Mouse (Mus musculus) embryonic facial prominence, embryonic 13.5 days (tissue): Measurements from ENCODE around the gene Cox5b. TPM values are rescaled to one million over a fixed set of nuclear protein-coding genes. Genes with fewer than 3 reads are reported as not detected.

ENCODE experiments used
- ATAC-seq: fragments of 200-750 bp; cut with Nextera tagmentation; 2 replicates; pipeline ENCODE4 v1.8.0; 2017; ENCODE audit warnings: low read depth; ENCODE audit not compliant: insufficient number of reproducible peaks, insufficient read depth, low FRiP score, low TSS enrichment
- H3K27ac ChIP-seq: fragments of 300-500 bp; sonication (generic); 2 replicates; pipeline ENCODE4 v1.5.1; 2015; ENCODE audit warnings: moderate library complexity, mild to moderate bottlenecking, inconsistent platforms
- H3K27me3 ChIP-seq: fragments of 300-500 bp; sonication (generic); 2 replicates; pipeline ENCODE4 v1.6.1; 2015; ENCODE audit warnings: mild to moderate bottlenecking, inconsistent platforms
- H3K36me3 ChIP-seq: fragments of 300-500 bp; sonication (generic); 2 replicates; pipeline ENCODE4 v1.6.1; 2015; ENCODE audit warnings: mild to moderate bottlenecking, inconsistent platforms
- H3K4me1 ChIP-seq: fragments of 300-500 bp; sonication (generic); 2 replicates; pipeline ENCODE4 v1.6.1; 2015; ENCODE audit warnings: inconsistent platforms
- H3K4me2 ChIP-seq: fragments of 300-500 bp; sonication (generic); 2 replicates; pipeline ENCODE4 v1.6.1; 2015; ENCODE audit warnings: moderate library complexity, mild to moderate bottlenecking, inconsistent platforms
- H3K4me3 ChIP-seq: fragments of 300-500 bp; sonication (generic); 2 replicates; pipeline ENCODE4 v1.5.1; 2015; ENCODE audit warnings: mild to moderate bottlenecking, inconsistent platforms
- H3K9ac ChIP-seq: fragments of 300-500 bp; sonication (generic); 2 replicates; pipeline ENCODE4 v1.6.1; 2015; ENCODE audit warnings: mild to moderate bottlenecking, inconsistent platforms
- H3K9me3 ChIP-seq: fragments of 300-500 bp; sonication (generic); 2 replicates; pipeline ENCODE4 v1.6.1; 2016; ENCODE audit warnings: inconsistent platforms
- WGBS: fragments of 180-500 bp; shearing (Covaris S2); methylation state at CpG from one replicate; pipeline ENCODE4 v1.1.7; 2015; ENCODE audit warnings: mixed read lengths; 5-methylcytosine and 5-hydroxymethylcytosine counted together
- polyA plus RNA-seq: library from polyadenylated mRNA; unstranded; fragments of >200 nt; fragmentation: Nextera tagmentation; extraction: Ambion mirVana; gene quantifications from 2 replicates; pipeline ENCODE4 v1.2.1, GENCODE M21; 2015

Gene Cox5b
- 510 and 517 TPM in 2 replicates for polyA plus RNA-seq

DNA sequence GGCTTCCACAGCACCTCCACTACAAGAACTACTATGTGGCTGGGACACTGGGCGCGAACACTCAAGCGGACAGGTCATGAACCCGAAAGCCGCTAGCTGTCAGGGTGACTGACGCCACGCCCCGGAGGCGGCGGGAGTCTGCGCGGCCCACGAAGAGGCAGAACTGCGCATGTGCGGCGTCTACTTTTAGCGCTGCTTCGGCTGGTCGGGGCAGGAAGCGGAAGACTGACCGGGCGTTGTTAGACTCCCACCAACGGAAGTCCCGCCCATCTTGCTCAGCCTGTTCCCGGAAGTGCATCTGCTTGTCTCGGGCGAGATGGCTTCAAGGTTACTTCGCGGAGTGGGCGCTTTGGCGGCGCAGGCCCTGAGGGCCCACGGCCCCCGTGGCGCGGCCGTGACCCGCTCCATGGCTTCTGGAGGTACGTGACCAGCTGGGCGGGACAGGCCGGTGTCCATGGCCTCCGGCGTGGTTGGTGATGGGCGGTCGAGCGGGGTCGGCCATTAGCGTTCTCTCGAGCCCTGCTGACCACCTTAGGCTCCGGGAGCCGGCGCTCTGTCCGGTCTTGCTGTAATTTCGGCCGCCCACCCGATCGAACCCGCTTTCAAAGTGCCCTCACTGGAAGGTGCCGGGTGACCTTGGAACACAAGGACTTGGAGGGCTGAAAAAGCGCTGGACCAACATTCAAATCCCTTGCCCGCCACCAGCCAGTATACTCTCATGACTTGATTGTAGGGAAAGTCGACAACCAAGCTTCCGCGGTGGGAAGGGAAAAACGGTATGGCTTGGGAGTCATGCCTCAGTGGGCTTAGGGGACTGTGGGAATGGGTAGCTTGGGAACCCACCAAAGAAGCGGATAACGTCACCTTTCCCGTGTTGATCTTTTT, at the start of gene Cox5b:
TSS of gene Cox5b (plus strand) at position 179 of the 885 bp plus-strand sequence.
- Histone ChIP-seq H3K4me3 (peak within 1 kb of the TSS; percentile 80), H3K9me3 (no peaks in the 10 kb centered on the region), H3K27me3 (no peaks in the 10 kb centered on the region), H3K36me3 (peaks cover 23% of the 10 kb centered on the region), H3K4me2 (peak within 1 kb of the TSS; percentile 89), H3K4me1 (peaks cover 14% of the 10 kb centered on the region), H3K27ac (no peak within 1 kb of the TSS; the same call in 1 of the 2 replicates), H3K9ac (peak within 1 kb of the TSS; percentile 90)
- WGBS: 1% methylated on average over 68 of the region's 68 CpGs
- ATAC-seq: peak; percentile 93

DNA sequence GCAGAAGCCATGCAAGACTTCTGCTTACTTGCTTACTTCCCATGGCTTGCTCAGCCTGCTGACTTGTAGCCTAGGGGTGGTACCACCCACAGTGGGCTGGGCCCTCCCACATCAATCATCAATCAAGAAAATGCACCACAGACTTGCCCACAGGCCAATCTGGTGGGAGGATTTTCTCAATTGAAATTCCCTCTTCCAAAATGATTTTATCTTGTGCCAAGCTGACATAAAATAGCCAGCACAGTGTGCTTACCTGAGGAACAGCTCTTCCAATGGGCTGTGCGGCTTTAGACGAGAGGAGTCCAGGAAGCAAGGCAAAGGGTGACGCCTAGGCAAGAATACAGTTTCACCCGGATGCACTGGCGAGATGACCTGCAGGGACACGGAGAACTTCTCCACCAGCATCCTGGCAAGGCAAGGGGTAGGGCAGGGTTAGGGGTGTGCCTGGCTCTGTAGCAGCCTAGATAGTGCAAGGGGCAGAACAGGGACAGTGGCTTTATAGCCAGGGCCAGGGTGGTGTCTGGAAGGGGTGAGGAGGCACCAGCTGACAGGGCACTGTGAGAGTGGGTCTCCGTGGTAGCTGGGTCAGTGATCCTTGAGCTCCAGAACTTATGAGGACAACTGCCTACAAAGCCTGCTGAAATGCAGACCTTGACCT, 47.2 kb upstream of the Cox5b start:
- no peaks in the 10 kb centered on the region for H3K27me3 ChIP-seq
- no peak overlapping the region for H3K4me3 ChIP-seq
- 86% methylated on average over 7 of the region's 7 CpGs for WGBS
- H3K4me2 ChIP-seq: no peak overlapping the region
- 0 out of 2 replicates have a peak overlapping the region, but pooled peaks have one; percentile 3 for H3K9ac ChIP-seq
- H3K9me3 ChIP-seq: no peaks in the 10 kb centered on the region
- no peaks in the 10 kb centered on the region for H3K36me3 ChIP-seq
- no peaks in the 10 kb centered on the region for H3K4me1 ChIP-seq
- H3K27ac ChIP-seq: no peak overlapping the region
- ATAC-seq: no peak

- H3K27ac ChIP-seq: no peak overlapping the region
- no peaks in the 10 kb centered on the region for H3K27me3 ChIP-seq
- ATAC-seq: no peak
- 0 out of 2 replicates have a peak overlapping the region, but pooled peaks have one; percentile 3 for H3K9ac ChIP-seq
- no peaks in the 10 kb centered on the region for H3K9me3 ChIP-seq
- H3K36me3 ChIP-seq: no peaks in the 10 kb centered on the region
- no peak overlapping the region for H3K4me3 ChIP-seq
- H3K4me1 ChIP-seq: no peaks in the 10 kb centered on the region
- 85% methylated on average over 9 of the region's 9 CpGs for WGBS
- H3K4me2 ChIP-seq: no peak overlapping the region
Observed at GRCm38 (mm10) chr1:36644615-36645007, 46.6 kb upstream of the Cox5b start.

GRCm38 (mm10) chr1:36646285-36646684, 45.0 kb upstream of the Cox5b start:
- Histone ChIP-seq H3K9ac (no peak overlapping the region), H3K27me3 (no peaks in the 10 kb centered on the region), H3K4me1 (no peaks in the 10 kb centered on the region), H3K27ac (no peak overlapping the region), H3K4me3 (no peak overlapping the region), H3K36me3 (no peaks in the 10 kb centered on the region), H3K4me2 (no peak overlapping the region), H3K9me3 (no peaks in the 10 kb centered on the region)
- WGBS: 45% methylated on average over 3 of the region's 3 CpGs
- no peak for ATAC-seq

DNA sequence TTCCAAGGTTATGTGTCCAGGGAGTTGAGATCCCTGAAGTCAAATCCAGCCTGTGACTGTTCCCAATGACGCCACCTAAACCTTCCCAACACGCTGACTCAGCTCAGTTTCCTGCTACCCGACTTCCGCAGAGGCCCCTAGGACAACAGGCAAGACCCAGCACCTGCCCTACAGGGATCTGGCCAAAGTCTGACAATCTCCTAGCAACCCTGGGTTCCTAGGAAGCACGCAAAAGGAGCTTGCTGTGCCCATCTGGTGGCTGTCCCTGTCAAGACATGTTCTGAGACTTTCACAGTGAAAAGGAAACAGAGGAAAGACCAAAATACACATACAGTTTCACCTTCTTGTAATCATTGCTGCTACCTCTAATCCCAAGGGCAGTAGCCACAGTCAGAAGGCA, 43.6 kb upstream of the Cox5b start:
- H3K4me3 ChIP-seq: no peak overlapping the region
- no peaks in the 10 kb centered on the region for H3K9me3 ChIP-seq
- no peak overlapping the region for H3K4me2 ChIP-seq
- H3K27ac ChIP-seq: no peak overlapping the region
- no peaks in the 10 kb centered on the region for H3K36me3 ChIP-seq
- no peaks in the 10 kb centered on the region for H3K4me1 ChIP-seq
- ATAC-seq: no peak
- no peaks in the 10 kb centered on the region for H3K27me3 ChIP-seq
- H3K9ac ChIP-seq: no peak overlapping the region
- WGBS: 67% methylated on average over 5 of the region's 5 CpGs

GRCm38 (mm10) chr1:36655039-36655438, 36.2 kb upstream of the Cox5b start:
- no peaks in the 10 kb centered on the region for H3K36me3 ChIP-seq

GRCm38 (mm10) chr1:36656233-36656632, 35.0 kb upstream of the Cox5b start:
- H3K4me1 ChIP-seq: no peaks in the 10 kb centered on the region
- no peak overlapping the region for H3K4me2 ChIP-seq
- H3K9me3 ChIP-seq: no peaks in the 10 kb centered on the region; the same call in 1 of the 2 replicates
- no peak overlapping the region for H3K9ac ChIP-seq
- no peak overlapping the region for H3K27ac ChIP-seq
- no peaks in the 10 kb centered on the region for H3K27me3 ChIP-seq
- H3K4me3 ChIP-seq: no peak overlapping the region
- 88% methylated on average over 3 of the region's 3 CpGs for WGBS
- H3K36me3 ChIP-seq: no peaks in the 10 kb centered on the region
- no peak for ATAC-seq

More at GRCm38 (mm10) chr1:36655039-36655438, 36.2 kb upstream of the Cox5b start:
- no peak for ATAC-seq
- Histone ChIP-seq H3K27me3 (no peaks in the 10 kb centered on the region), H3K9ac (no peak overlapping the region), H3K27ac (no peak overlapping the region), H3K9me3 (no peaks in the 10 kb centered on the region; the same call in 1 of the 2 replicates), H3K4me1 (no peaks in the 10 kb centered on the region), H3K4me3 (no peak overlapping the region), H3K4me2 (no peak overlapping the region)
- WGBS: 90% methylated on average over 5 of the region's 5 CpGs

GRCm38 (mm10) chr1:36657658-36658415, 33.4 kb upstream of the Cox5b start:
- Histone ChIP-seq H3K9me3 (no peaks in the 10 kb centered on the region; the same call in 1 of the 2 replicates), H3K4me3 (no peak overlapping the region), H3K27ac (no peak overlapping the region), H3K4me1 (no peaks in the 10 kb centered on the region), H3K9ac (no peak overlapping the region), H3K4me2 (no peak overlapping the region), H3K27me3 (no peaks in the 10 kb centered on the region), H3K36me3 (no peaks in the 10 kb centered on the region)
- ATAC-seq: no peak
- 72% methylated on average over 4 of the region's 4 CpGs for WGBS

DNA sequence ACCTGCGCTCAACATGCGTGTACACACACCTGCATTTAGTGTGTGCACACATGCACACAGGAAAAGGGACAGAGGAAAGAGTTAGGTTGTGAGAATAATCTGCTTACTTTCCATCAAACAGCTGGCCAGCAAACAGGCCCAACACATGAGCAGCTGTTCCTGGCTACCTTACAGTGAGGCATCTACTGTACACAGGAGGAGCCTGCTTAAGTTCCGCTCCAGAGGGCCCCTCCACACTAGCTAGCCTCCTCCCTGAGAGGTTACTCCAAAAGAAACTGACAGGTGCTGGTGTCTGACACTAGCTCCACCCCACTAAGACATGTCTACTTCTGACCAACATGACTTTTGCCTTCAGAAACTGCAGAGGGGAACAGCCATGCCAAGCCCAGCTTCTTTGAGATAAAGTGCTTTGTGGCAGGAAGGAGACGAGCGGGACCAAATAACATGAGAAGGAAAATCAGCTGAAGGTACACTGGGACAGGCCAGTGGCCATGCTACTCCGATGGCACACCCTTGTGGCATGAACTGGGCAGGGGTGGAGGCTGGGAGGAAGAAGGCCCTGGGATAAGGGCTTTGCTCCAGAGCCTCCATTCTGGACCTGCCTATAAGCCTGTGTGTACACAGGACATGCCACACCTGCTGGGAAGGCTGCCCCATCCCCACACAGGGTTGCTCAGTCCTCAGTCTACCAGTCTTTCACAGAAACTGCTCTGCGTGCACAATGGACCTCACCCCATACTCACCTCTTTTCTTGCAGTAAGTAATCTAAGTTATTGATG, 32.4 kb upstream of the Cox5b start:
- WGBS: 76% methylated on average over 7 of the region's 7 CpGs
- no peaks in the 10 kb centered on the region for H3K27me3 ChIP-seq
- no peaks in the 10 kb centered on the region for H3K4me1 ChIP-seq
- no peak overlapping the region for H3K27ac ChIP-seq
- no peak overlapping the region for H3K9ac ChIP-seq
- H3K4me3 ChIP-seq: no peak overlapping the region
- H3K4me2 ChIP-seq: no peak overlapping the region
- ATAC-seq: no peak
- H3K36me3 ChIP-seq: no peaks in the 10 kb centered on the region
- H3K9me3 ChIP-seq: no peaks in the 10 kb centered on the region

DNA sequence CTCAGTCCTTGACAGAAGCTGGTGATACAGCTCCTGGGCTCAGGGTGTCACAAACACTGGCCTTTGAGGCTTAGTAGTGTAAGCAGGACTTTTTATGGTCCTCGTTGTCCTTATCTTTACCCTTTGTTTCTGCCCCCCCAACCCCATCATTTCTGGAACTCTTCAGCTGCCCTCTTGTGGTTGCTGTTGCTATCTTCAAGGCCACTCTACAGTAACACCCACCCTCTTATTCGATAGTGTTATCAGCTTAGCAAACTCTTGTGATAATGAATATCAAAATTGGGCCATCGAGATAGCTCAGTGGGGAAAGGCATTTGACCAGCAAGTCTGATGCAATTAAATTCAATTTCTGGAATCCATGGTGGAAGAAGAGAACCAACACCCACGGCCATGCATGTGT, 26.8 kb upstream of the Cox5b start:
- no peaks in the 10 kb centered on the region for H3K27me3 ChIP-seq
- no peak overlapping the region for H3K27ac ChIP-seq
- H3K36me3 ChIP-seq: no peaks in the 10 kb centered on the region
- H3K4me3 ChIP-seq: no peak overlapping the region
- 75% methylated on average over 4 of the region's 4 CpGs for WGBS
- no peaks in the 10 kb centered on the region for H3K4me1 ChIP-seq
- H3K9ac ChIP-seq: no peak overlapping the region
- no peak for ATAC-seq
- H3K9me3 ChIP-seq: no peaks in the 10 kb centered on the region
- H3K4me2 ChIP-seq: no peak overlapping the region
